Mouse (Mus musculus): ENCODE results near the gene Fzd10.

DNA sequence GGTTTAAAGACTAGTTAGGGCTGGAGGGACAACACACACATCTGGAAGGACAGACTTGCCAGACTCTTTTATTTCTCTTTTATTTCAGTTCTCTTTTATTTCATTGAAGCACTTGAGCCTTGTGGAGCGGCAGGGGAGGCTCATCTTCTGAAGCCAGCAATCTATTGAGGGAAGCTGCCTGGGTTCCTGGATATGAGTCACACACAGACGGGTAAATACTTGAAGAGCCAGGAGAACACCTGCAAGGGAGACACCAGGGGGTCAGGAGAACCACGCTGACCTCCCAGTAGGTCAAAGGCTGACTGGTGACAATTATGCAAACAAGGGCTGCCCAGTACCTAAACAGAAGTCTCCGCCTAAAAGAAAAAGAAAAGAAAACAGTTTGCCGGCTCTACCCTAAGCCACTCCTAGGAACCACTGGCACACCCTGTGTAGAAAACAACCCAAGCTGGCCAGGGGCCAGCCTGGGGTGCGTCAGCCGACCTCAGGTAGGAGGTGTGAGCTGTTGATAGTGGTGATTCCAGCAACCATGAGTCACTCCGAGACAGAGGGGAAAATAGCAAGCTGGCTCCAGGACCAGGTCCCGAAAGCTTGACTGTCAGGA lies 21.5 kb upstream of the Fzd10 start:
- TF ChIP-seq CTCF (IDR thresholded peaks at IDR 0.05; ENCODE audit: extremely low read depth, insufficient read length, insufficient replicate concordance, low read depth, low read length) (no peak), POLR2A (IDR thresholded peaks at IDR 0.05; ENCODE audit: low read depth, low read length) (no peak)

All from small intestine, adult 2 months (tissue).